Mouse (Mus musculus) testis, adult 2 months (tissue): ENCODE results near the gene Arsb.

Experiments
- CTCF ChIP-seq: fragments of 200-500 bp; IDR thresholded peaks from 2 replicates; pipeline ENCODE4 v1.5.1; 2012; ENCODE audit warnings: low read depth, mild to moderate bottlenecking, inconsistent platforms, low read length, moderate library complexity; ENCODE audit not compliant: control insufficient read depth, insufficient read depth, insufficient replicate concordance
- POLR2A ChIP-seq: fragments of 200-500 bp; IDR thresholded peaks from 2 replicates; pipeline ENCODE4 v1.6.1; 2012; ENCODE audit warnings: low read depth, mild to moderate bottlenecking, inconsistent platforms, low read length, moderate library complexity; ENCODE audit not compliant: control insufficient read depth

GRCm38 (mm10) chr13:93827745-93828144 is 56.3 kb downstream of the Arsb start:
- TF ChIP-seq POLR2A = no peak
- no peak for TF ChIP-seq CTCF
